Mouse (Mus musculus): Measurements from ENCODE around the gene Atg4c. TPM values are rescaled to one million over a fixed set of nuclear protein-coding genes. Genes with fewer than 3 reads are reported as not detected.
A peak's percentile ranks its signal among the peaks of the same experiment; 100 is the strongest.

The Atg4c gene
- polyA plus RNA-seq, 2 experiments = 2.3 to 3.9 TPM

DNA sequence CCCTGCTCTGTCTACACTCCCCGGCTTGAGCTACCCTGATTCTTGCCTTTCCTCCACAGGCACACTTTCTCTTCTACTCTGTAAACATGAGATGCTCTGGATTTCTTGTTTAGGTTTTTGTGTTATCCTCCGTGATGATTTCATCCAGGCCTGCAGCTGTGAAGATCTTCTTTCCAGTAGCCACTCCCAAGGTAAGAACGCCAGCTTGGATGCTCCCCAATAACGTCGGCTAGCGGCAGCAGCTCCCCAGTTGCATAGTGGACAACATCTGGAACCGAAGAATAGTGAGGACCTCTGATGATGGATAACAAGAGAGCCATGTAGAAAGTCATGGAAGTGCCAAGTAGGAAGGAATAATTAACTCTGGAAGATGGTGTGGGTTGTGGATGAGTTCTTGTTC lies 85.1 kb downstream of the Atg4c start:
- H3K27ac ChIP-seq = no peak overlapping the region
- no peaks in the 10 kb centered on the region for H3K4me1 ChIP-seq (replicated peaks; ENCODE audit: control insufficient read depth in 2 of 2, insufficient read depth in 2 of 2, low read length in 1 of 2)
- DNase-seq (ENCODE audit: low read depth in 3 of 3, low spot score in 3 of 3) (no peak), ATAC-seq (ENCODE audit: insufficient read depth) (no peak)
- WGBS (ENCODE audit: insufficient replicate concordance) = 63% methylated on average over 7 of the region's 7 CpGs
- no peak overlapping the region for H3K4me3 ChIP-seq (ENCODE audit: insufficient read depth in 1 of 2, low read depth in 2 of 2, low read length in 2 of 2)
- H3K36me3 ChIP-seq (replicated peaks; ENCODE audit: control insufficient read depth, insufficient read depth, low read depth) = no peaks in the 10 kb centered on the region
- H3K27me3 ChIP-seq (ENCODE audit: control insufficient read depth, insufficient read depth, low read length) = no peaks in the 10 kb centered on the region
- H3K4me2 ChIP-seq (ENCODE audit: low read depth) = no peak overlapping the region
- H3K9me3 ChIP-seq (ENCODE audit: control insufficient read depth, low read length) = no peaks in the 10 kb centered on the region
- TF ChIP-seq EP300 (IDR thresholded peaks at IDR 0.05; ENCODE audit: low read depth) (no peak), CTCF (IDR thresholded peaks at IDR 0.05; ENCODE audit: low read depth) (no peak)
- no peak overlapping the region for H3K9ac ChIP-seq (replicated peaks)

DNA sequence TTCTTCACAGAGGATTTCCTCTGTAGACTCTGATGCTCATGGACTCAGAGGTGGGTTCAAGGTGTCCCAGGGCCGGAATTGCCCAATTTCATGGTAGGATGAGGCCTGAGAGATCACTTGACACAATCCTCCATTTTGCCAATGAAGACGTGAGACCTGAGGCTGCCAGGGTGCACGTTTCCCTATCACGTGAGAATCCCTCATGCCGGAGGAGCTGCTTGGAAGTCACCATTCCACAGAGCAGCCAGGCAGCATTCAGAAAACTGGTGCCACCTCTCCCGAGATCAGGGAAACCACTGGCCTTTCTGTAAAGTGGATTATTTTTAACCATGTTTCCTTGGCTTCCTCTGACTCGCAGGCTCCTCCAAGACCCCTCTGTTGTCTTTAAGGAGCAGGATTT lies 88.0 kb downstream of the Atg4c start:
- DNase-seq (ENCODE audit: low read depth in 3 of 3, low spot score in 3 of 3) (no peak), ATAC-seq (ENCODE audit: insufficient read depth) (no peak)
- H3K9ac ChIP-seq (replicated peaks) = no peak overlapping the region
- no peaks in the 10 kb centered on the region for H3K36me3 ChIP-seq (replicated peaks; ENCODE audit: control insufficient read depth, insufficient read depth, low read depth)
- no peak overlapping the region for H3K27ac ChIP-seq
- H3K27me3 ChIP-seq (ENCODE audit: control insufficient read depth, insufficient read depth, low read length) = no peaks in the 10 kb centered on the region
- no peak for TF ChIP-seq CTCF (IDR thresholded peaks at IDR 0.05; ENCODE audit: low read depth)
- no peak for TF ChIP-seq EP300 (IDR thresholded peaks at IDR 0.05; ENCODE audit: low read depth)
- no peak overlapping the region for H3K4me3 ChIP-seq (ENCODE audit: insufficient read depth in 1 of 2, low read depth in 2 of 2, low read length in 2 of 2)
- H3K9me3 ChIP-seq (ENCODE audit: control insufficient read depth, low read length) = no peaks in the 10 kb centered on the region
- H3K4me2 ChIP-seq (ENCODE audit: low read depth) = no peak overlapping the region
- no peaks in the 10 kb centered on the region for H3K4me1 ChIP-seq (replicated peaks; ENCODE audit: control insufficient read depth in 2 of 2, insufficient read depth in 2 of 2, low read length in 1 of 2)
- 68% methylated on average over 7 of the region's 7 CpGs for WGBS (ENCODE audit: insufficient replicate concordance)

DNA sequence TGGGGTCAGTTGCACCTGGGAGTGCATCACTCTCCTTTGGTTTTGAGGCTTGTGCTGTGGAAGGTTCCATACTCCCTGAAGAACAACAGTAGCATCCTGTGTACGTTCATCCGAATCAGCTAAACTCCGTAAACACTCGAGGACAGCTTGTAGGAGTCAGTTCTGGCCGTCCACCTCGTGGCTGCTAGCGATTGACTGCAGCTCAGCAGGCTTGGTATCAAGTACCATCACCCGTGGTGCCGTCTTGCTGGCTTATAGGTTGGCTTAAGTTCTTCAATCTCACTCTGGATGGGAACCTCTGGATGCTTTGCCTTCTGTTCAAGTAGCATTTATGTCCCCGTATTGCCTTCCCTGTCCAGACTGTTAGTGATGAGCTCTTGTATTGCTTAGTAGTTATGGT lies 95.6 kb downstream of the Atg4c start:
- Histone ChIP-seq H3K27ac (no peak overlapping the region), H3K9ac (replicated peaks) (no peak overlapping the region), H3K4me1 (replicated peaks; ENCODE audit: control insufficient read depth in 2 of 2, insufficient read depth in 2 of 2, low read length in 1 of 2) (no peaks in the 10 kb centered on the region), H3K4me3 (ENCODE audit: insufficient read depth in 1 of 2, low read depth in 2 of 2, low read length in 2 of 2) (no peak overlapping the region), H3K4me2 (ENCODE audit: low read depth) (no peak overlapping the region), H3K36me3 (replicated peaks; ENCODE audit: control insufficient read depth, insufficient read depth, low read depth) (no peaks in the 10 kb centered on the region), H3K27me3 (ENCODE audit: control insufficient read depth, insufficient read depth, low read length) (no peaks in the 10 kb centered on the region), H3K9me3 (ENCODE audit: control insufficient read depth, low read length) (no peaks in the 10 kb centered on the region)
- TF ChIP-seq EP300 (IDR thresholded peaks at IDR 0.05; ENCODE audit: low read depth) (no peak), CTCF (IDR thresholded peaks at IDR 0.05; ENCODE audit: low read depth) (no peak)
- ATAC-seq (ENCODE audit: insufficient read depth) = no peak
- no peak for DNase-seq (ENCODE audit: low read depth in 3 of 3, low spot score in 3 of 3)
- WGBS (ENCODE audit: insufficient replicate concordance) = 72% methylated on average over 10 of the region's 10 CpGs

GRCm38 (mm10) chr4:99298676-99299075 lies 104.9 kb downstream of the Atg4c start:
- no peaks in the 10 kb centered on the region for H3K4me1 ChIP-seq (replicated peaks; ENCODE audit: control insufficient read depth in 2 of 2, insufficient read depth in 2 of 2, low read length in 1 of 2)
- no peak overlapping the region for H3K27ac ChIP-seq
- peak in 1 of 3 experiments; percentile 13 for DNase-seq (ENCODE audit: low read depth in 3 of 3, low spot score in 3 of 3)
- ATAC-seq (ENCODE audit: insufficient read depth) = no peak
- no peak overlapping the region for H3K9ac ChIP-seq (replicated peaks)
- 6% methylated on average over 4 of the region's 4 CpGs for WGBS (ENCODE audit: insufficient replicate concordance)
- no peaks in the 10 kb centered on the region for H3K36me3 ChIP-seq (replicated peaks; ENCODE audit: control insufficient read depth, insufficient read depth, low read depth)
- H3K27me3 ChIP-seq (ENCODE audit: control insufficient read depth, insufficient read depth, low read length) = no peaks in the 10 kb centered on the region
- H3K4me2 ChIP-seq (ENCODE audit: low read depth) = no peak overlapping the region
- no peak overlapping the region for H3K4me3 ChIP-seq (ENCODE audit: insufficient read depth in 1 of 2, low read depth in 2 of 2, low read length in 2 of 2)
- TF ChIP-seq CTCF (IDR thresholded peaks at IDR 0.05; ENCODE audit: low read depth) = peak; percentile 80
- TF ChIP-seq EP300 (IDR thresholded peaks at IDR 0.05; ENCODE audit: low read depth) = no peak
- no peaks in the 10 kb centered on the region for H3K9me3 ChIP-seq (ENCODE audit: control insufficient read depth, low read length)

GRCm38 (mm10) chr4:99304793-99305192 lies 111.1 kb downstream of the Atg4c start:
- ATAC-seq (ENCODE audit: insufficient read depth) = no peak
- TF ChIP-seq CTCF (IDR thresholded peaks at IDR 0.05; ENCODE audit: low read depth) (no peak), EP300 (IDR thresholded peaks at IDR 0.05; ENCODE audit: low read depth) (no peak)

More at GRCm38 (mm10) chr4:99304793-99305192, 111.1 kb downstream of the Atg4c start:
- H3K27me3 ChIP-seq (ENCODE audit: control insufficient read depth, insufficient read depth, low read length) = no peaks in the 10 kb centered on the region
- no peaks in the 10 kb centered on the region for H3K4me1 ChIP-seq (replicated peaks; ENCODE audit: control insufficient read depth in 2 of 2, insufficient read depth in 2 of 2, low read length in 1 of 2)
- DNase-seq (ENCODE audit: low read depth in 3 of 3, low spot score in 3 of 3) = no peak
- H3K36me3 ChIP-seq (replicated peaks; ENCODE audit: control insufficient read depth, insufficient read depth, low read depth) = no peaks in the 10 kb centered on the region
- no peak overlapping the region for H3K9ac ChIP-seq (replicated peaks)
- no peaks in the 10 kb centered on the region for H3K9me3 ChIP-seq (ENCODE audit: control insufficient read depth, low read length)
- H3K4me2 ChIP-seq (ENCODE audit: low read depth) = no peak overlapping the region
- 79% methylated on average over 13 of the region's 13 CpGs for WGBS (ENCODE audit: insufficient replicate concordance)
- H3K27ac ChIP-seq = no peak overlapping the region
- no peak overlapping the region for H3K4me3 ChIP-seq (ENCODE audit: insufficient read depth in 1 of 2, low read depth in 2 of 2, low read length in 2 of 2)

Other genes with a start within 250 kb of the Atg4c start
- 20.3 and 42.7 TPM in 2 replicates for gene Angptl3, start 163.0 kb upstream of the Atg4c start, polyA plus RNA-seq (2012; rRNA removed)
- 84.9 and 85.5 TPM in 2 replicates for gene Angptl3, start 163.0 kb upstream of the Atg4c start, polyA plus RNA-seq (2014; fragmentation: Nextera tagmentation; extraction: Ambion mirVana)
- gene Dock7, start 73.0 kb upstream of the Atg4c start, polyA plus RNA-seq (2012; rRNA removed) = 8.3 and 15.2 TPM in 2 replicates
- gene Dock7, start 73.0 kb upstream of the Atg4c start, polyA plus RNA-seq (2014; fragmentation: Nextera tagmentation; extraction: Ambion mirVana) = 9.0 and 10.6 TPM in 2 replicates
- gene Gm12689, start 102.0 kb downstream of the Atg4c start, polyA plus RNA-seq (2012; rRNA removed) = 0.08 and 0.21 TPM in 2 replicates
- gene Gm12689, start 102.0 kb downstream of the Atg4c start, polyA plus RNA-seq (2014; fragmentation: Nextera tagmentation; extraction: Ambion mirVana) = not detected in 2 replicates